ENCODE assay signal across 12 mouse cellular contexts in the genomic region with DNA sequence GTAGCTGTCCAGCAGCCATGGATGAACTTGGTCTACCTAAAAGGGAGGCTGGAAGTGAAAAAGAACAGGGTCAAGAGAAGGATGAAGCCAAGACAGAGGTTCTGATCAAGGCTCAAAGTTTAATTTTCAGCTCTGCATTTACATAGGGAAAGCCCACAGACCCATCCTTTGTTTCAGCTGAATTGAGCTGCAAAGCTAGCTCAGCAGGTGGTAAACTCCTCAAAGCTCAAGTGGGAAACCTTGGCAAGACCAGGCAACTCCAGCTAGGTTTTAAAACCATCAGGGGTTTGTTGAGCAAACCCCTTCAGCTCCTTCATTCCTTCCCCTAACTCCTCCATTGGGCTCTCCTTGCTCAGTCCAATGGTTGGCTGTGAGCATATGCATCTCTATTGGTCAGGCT.
"Had no signal": no experiment of that assay in that cellular context is flagged by ENCODE, and none has a peak within 500 bp of the region (broad histone marks: within the 10 kb centered on the region; RNA-seq: fewer than 3 reads in every experiment).

No protein-coding gene starts in this region.

- DNase-seq: retina, postnatal 1 day; right cerebral cortex, adult 18-20 months; right cerebral cortex, postnatal 14 days; right cerebral cortex, postnatal 25 days; right cerebral cortex, postnatal 4 days; spleen, adult 18-20 months; thymus, adult 18-20 months; thymus, adult 2 months; thymus, postnatal 14 days; thymus, postnatal 25 days; thymus, postnatal 36 days; thymus, postnatal 4 days had no signal
